Mouse (Mus musculus) forebrain, embryonic 16.5 days (tissue): ENCODE data around the gene Lurap1. TPM values are rescaled to one million over a fixed set of nuclear protein-coding genes. Genes with fewer than 3 reads are reported as not detected.

Source experiments
- ATAC-seq: fragments of 200-750 bp; cut with Nextera tagmentation; 2 replicates; pipeline ENCODE4 v1.8.0; 2017; ENCODE audit warnings: mild to moderate bottlenecking, moderate library complexity
- H3K27ac ChIP-seq: fragments of 300-500 bp; sonication (generic); 2 replicates; pipeline ENCODE4 v1.5.1; 2014; ENCODE audit warnings: low read length, control low read depth
- H3K27me3 ChIP-seq: fragments of 300-500 bp; sonication (generic); replicated peaks from 2 replicates; pipeline ENCODE4 v1.6.1; 2014; ENCODE audit warnings: low read length; ENCODE audit not compliant: control insufficient read depth, insufficient read depth
- H3K36me3 ChIP-seq: fragments of 300-500 bp; sonication (generic); 2 replicates; pipeline ENCODE4 v1.6.1; 2014; ENCODE audit not compliant: control insufficient read depth, insufficient read depth
- H3K4me1 ChIP-seq: fragments of 300-500 bp; sonication (generic); replicated peaks from 2 replicates; pipeline ENCODE4 v1.6.1; 2014; ENCODE audit warnings: low read length; ENCODE audit not compliant: control insufficient read depth, insufficient read depth
- H3K4me2 ChIP-seq: fragments of 300-500 bp; sonication (generic); 2 replicates; pipeline ENCODE4 v1.6.1; 2014; ENCODE audit warnings: mild to moderate bottlenecking, low read length, control low read depth
- H3K4me3 ChIP-seq: fragments of 300-500 bp; sonication (generic); replicated peaks from 2 replicates; pipeline ENCODE4 v1.5.1; 2014; ENCODE audit warnings: mild to moderate bottlenecking, low read length, control low read depth
- H3K9ac ChIP-seq: fragments of 300-500 bp; sonication (generic); replicated peaks from 2 replicates; pipeline ENCODE4 v1.6.1; 2014; ENCODE audit warnings: low read depth, low read length, control low read depth
- H3K9me3 ChIP-seq: fragments of 300-500 bp; sonication (generic); 2 replicates; pipeline ENCODE4 v1.6.1; 2016; ENCODE audit warnings: low read length; ENCODE audit not compliant: control insufficient read depth
- WGBS: fragments of 180-500 bp; shearing (Covaris S2); extraction: QIAGEN DNeasy Blood & Tissue Kit; methylation state at CpG from one replicate; pipeline ENCODE4 v1.1.7; 2014; 5-methylcytosine and 5-hydroxymethylcytosine counted together
- polyA plus RNA-seq: library from polyadenylated mRNA; unstranded; fragments of >200 nt; fragmentation: Nextera tagmentation; extraction: Ambion mirVana; gene quantifications from 2 replicates; pipeline ENCODE4 v1.2.1, GENCODE M21; 2015

The Lurap1 gene
- 2.6 and 2.7 TPM in 2 replicates for polyA plus RNA-seq

GRCm38 (mm10) chr4:116151238-116151637, at the start of gene Lurap1:
Gene Lurap1, minus strand, starts transcription at chr4:116151338.
- H3K36me3 ChIP-seq: peaks cover 36% of the 10 kb centered on the region
- peak within 1 kb of the TSS; percentile 82 for H3K27ac ChIP-seq
- no peak for ATAC-seq
- no peaks in the 10 kb centered on the region for H3K9me3 ChIP-seq
- no peaks in the 10 kb centered on the region for H3K27me3 ChIP-seq
- peak within 1 kb of the TSS; percentile 97 for H3K9ac ChIP-seq
- H3K4me3 ChIP-seq: peak within 1 kb of the TSS; percentile 87
- H3K4me1 ChIP-seq: peaks cover 15% of the 10 kb centered on the region
- 76% methylated on average over 6 of the region's 6 CpGs for WGBS
- peak within 1 kb of the TSS; percentile 86 for H3K4me2 ChIP-seq

- Histone ChIP-seq H3K4me3 (no peak overlapping the region), H3K4me1 (no peaks in the 10 kb centered on the region), H3K9ac (no peak overlapping the region), H3K9me3 (no peaks in the 10 kb centered on the region), H3K36me3 (no peaks in the 10 kb centered on the region), H3K4me2 (no peak overlapping the region), H3K27me3 (no peaks in the 10 kb centered on the region), H3K27ac (no peak overlapping the region)
- no peak for ATAC-seq
- 76% methylated on average over 2 of the region's 2 CpGs for WGBS
These were observed 47.3 kb upstream of the Lurap1 start for GRCm38 (mm10) chr4:116198422-116198821.

- 64% methylated on average over 9 of the region's 9 CpGs for whole genome bisulfite sequencing
- Histone ChIP-seq H3K27me3 (no peaks in the 10 kb centered on the region), H3K36me3 (no peaks in the 10 kb centered on the region), H3K4me1 (no peaks in the 10 kb centered on the region), H3K4me2 (no peak overlapping the region), H3K4me3 (no peak overlapping the region), H3K27ac (no peak overlapping the region), H3K9ac (no peak overlapping the region), H3K9me3 (no peaks in the 10 kb centered on the region)
- no peak for ATAC-seq
These were observed 42.6 kb upstream of the Lurap1 start for GRCm38 (mm10) chr4:116193583-116194383.

GRCm38 (mm10) chr4:116192286-116192835, 41.2 kb upstream of the Lurap1 start:
- Histone ChIP-seq H3K4me3 (no peak overlapping the region), H3K27ac (no peak overlapping the region), H3K9ac (no peak overlapping the region), H3K9me3 (no peaks in the 10 kb centered on the region), H3K36me3 (no peaks in the 10 kb centered on the region), H3K4me2 (no peak overlapping the region), H3K4me1 (no peaks in the 10 kb centered on the region), H3K27me3 (no peaks in the 10 kb centered on the region)
- ATAC-seq: no peak
- 68% methylated on average over 4 of the region's 4 CpGs for WGBS

GRCm38 (mm10) chr4:116185083-116185482, 33.9 kb upstream of the Lurap1 start:
- WGBS: 90% methylated on average over 4 of the region's 4 CpGs
- H3K9me3 ChIP-seq: no peaks in the 10 kb centered on the region
- H3K4me3 ChIP-seq: no peak overlapping the region
- H3K36me3 ChIP-seq: no peaks in the 10 kb centered on the region
- no peak overlapping the region for H3K4me2 ChIP-seq
- no peaks in the 10 kb centered on the region for H3K4me1 ChIP-seq
- no peak for ATAC-seq
- H3K9ac ChIP-seq: no peak overlapping the region
- no peaks in the 10 kb centered on the region for H3K27me3 ChIP-seq
- no peak overlapping the region for H3K27ac ChIP-seq

- no peak for ATAC-seq
- Histone ChIP-seq H3K36me3 (no peaks in the 10 kb centered on the region), H3K4me1 (no peaks in the 10 kb centered on the region), H3K9me3 (no peaks in the 10 kb centered on the region), H3K9ac (no peak overlapping the region), H3K4me3 (no peak overlapping the region), H3K27ac (no peak overlapping the region), H3K4me2 (peak overlapping the region; percentile 25), H3K27me3 (no peaks in the 10 kb centered on the region)
- 3% methylated on average over 12 of the region's 12 CpGs for WGBS
These were observed 31.6 kb upstream of the Lurap1 start for GRCm38 (mm10) chr4:116182745-116183144.

GRCm38 (mm10) chr4:116182079-116182478, 30.9 kb upstream of the Lurap1 start:
- H3K4me3 ChIP-seq: no peak overlapping the region
- H3K27me3 ChIP-seq: no peaks in the 10 kb centered on the region
- H3K4me2 ChIP-seq: no peak overlapping the region
- WGBS: 23% methylated on average over 3 of the region's 3 CpGs
- no peaks in the 10 kb centered on the region for H3K9me3 ChIP-seq
- H3K27ac ChIP-seq: no peak overlapping the region
- H3K36me3 ChIP-seq: no peaks in the 10 kb centered on the region
- no peak overlapping the region for H3K9ac ChIP-seq
- H3K4me1 ChIP-seq: peaks cover 3% of the 10 kb centered on the region
- ATAC-seq: no peak

GRCm38 (mm10) chr4:116177140-116177539, 26.0 kb upstream of the Lurap1 start:
- no peak overlapping the region for H3K9ac ChIP-seq
- H3K4me1 ChIP-seq: peaks cover 17% of the 10 kb centered on the region
- 0 out of 2 replicates have a peak, but pooled peaks have one; percentile 4 for ATAC-seq
- 30% methylated on average over 5 of the region's 5 CpGs for WGBS
- H3K27me3 ChIP-seq: no peaks in the 10 kb centered on the region
- peak overlapping the region; percentile 41; the same call in 1 of the 2 replicates for H3K4me2 ChIP-seq
- no peak overlapping the region for H3K4me3 ChIP-seq
- H3K9me3 ChIP-seq: no peaks in the 10 kb centered on the region
- no peaks in the 10 kb centered on the region for H3K36me3 ChIP-seq
- peak overlapping the region; percentile 29; the same call in 1 of the 2 replicates for H3K27ac ChIP-seq

GRCm38 (mm10) chr4:116176543-116176988, 25.4 kb upstream of the Lurap1 start:
- Histone ChIP-seq H3K4me3 (no peak overlapping the region), H3K4me2 (peak overlapping the region; percentile 41), H3K27me3 (no peaks in the 10 kb centered on the region), H3K27ac (peak overlapping the region; percentile 41; the same call in 1 of the 2 replicates), H3K36me3 (no peaks in the 10 kb centered on the region), H3K4me1 (peaks cover 17% of the 10 kb centered on the region), H3K9ac (peak overlapping the region; percentile 32), H3K9me3 (no peaks in the 10 kb centered on the region)
- ATAC-seq: peak; percentile 89
- WGBS: 18% methylated on average over 10 of the region's 10 CpGs
